Mouse (Mus musculus) lung, adult 10 weeks (tissue): ENCODE data around the gene Zfp955a. TPM values are rescaled to one million over a fixed set of nuclear protein-coding genes. Genes with fewer than 3 reads are reported as not detected.

ENCODE experiments used
- polyA plus RNA-seq: library from polyadenylated mRNA; stranded (reverse); fragments of 350-450 nt; fragmentation: Illumina TruSeq; extraction: RNeasy Lipid Tissue Mini Kit (QIAGEN cat#74804); gene quantifications from one replicate; pipeline ENCODE4 v1.2.3, GENCODE M21; 2014; ENCODE audit warnings: low read depth, low replicate concordance; ENCODE audit not compliant: insufficient read depth

Zfp955a gene
- polyA plus RNA-seq: 4.4 TPM

GRCm38 (mm10) chr17:33254530-33255318, at the start of gene Zfp955a:
Gene Zfp955a, minus strand, starts transcription at chr17:33255145.

DNA sequence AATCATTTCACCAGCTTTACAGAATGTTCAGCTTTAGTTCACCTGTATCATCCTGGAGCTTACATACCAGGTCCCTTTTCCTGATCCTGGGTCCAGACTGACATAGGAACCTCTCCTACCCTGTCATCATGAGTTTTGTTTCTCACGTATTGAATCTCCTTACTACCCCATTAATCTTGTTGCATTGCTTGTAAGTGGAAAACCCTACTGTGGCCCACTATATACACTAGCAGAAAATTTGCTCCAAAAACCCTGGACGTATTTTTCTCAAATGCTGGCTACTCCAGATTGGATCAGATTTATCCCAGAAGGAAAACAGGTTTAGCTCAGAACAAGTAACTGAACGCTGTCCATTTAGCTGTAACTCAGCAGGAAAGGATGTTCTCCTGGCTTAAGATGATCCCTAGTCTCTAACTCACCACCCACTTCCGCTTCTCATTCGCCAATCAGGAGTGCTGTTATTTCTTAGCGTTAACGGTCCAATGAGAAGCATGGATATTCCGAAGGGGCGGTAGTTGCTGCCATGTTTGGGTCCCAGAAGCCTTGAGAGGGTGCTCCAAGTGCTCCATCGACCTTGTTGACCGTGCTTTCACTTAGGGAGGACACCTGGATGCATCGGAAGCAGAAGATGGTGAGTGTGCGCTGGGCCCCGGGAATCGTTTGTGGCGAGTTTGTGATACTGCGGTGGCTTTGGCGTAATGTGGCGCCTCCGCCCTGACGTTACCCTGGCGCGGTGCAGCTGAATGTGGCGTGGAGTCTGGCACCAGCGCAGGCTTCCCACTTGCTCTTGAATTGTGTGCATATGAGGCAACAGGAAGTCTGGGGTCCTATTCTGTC, 34.3 kb upstream of the Zfp955a start, which contains the start of gene Zfp955b:
Gene Zfp955b, plus strand, starts transcription at position 506 of the 837 bp plus-strand sequence.

DNA sequence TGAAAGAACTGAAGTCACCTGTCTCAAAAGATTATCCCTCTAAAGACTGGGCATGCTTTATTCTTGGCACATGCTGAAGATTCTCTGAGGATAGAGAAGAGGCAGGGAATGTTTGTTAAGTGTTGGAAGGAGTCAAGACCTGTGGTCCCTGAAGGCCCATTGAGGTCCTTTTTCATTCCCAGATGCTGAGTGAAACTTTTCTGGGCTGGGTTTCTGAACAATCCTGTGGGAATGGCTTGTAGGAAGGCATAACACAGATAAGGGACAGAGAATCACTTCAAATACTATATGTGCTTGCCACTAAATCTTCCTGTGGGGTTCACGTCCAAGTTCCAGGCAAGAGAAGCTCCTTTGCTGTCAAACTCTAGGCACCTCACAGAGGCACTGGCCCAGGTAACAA, 9.4 kb upstream of the Zfp955a start, which contains the start of gene Olfr63:
Gene Olfr63, plus strand, starts transcription at position 301 of the 400 bp plus-strand sequence.

GRCm38 (mm10) chr17:33221590-33221989, 33.4 kb downstream of the Zfp955a start, which contains the start of gene Olfr1564:
Gene Olfr1564, minus strand, starts transcription at chr17:33221690.

GRCm38 (mm10) chr17:33191002-33191401, 63.9 kb downstream of the Zfp955a start, which contains the start of gene Olfr239:
Gene Olfr239, plus strand, starts transcription at chr17:33191302.

Other genes starting within 250 kb of the Zfp955a start
- 4.0 TPM for gene Zfp763, start 221.7 kb downstream of the Zfp955a start, polyA plus RNA-seq
- not detected for gene 4921501E09Rik, start 187.1 kb downstream of the Zfp955a start, polyA plus RNA-seq
- 3.2 TPM for gene Zfp563, start 165.8 kb downstream of the Zfp955a start, polyA plus RNA-seq
- not detected for gene Morc2b, start 115.5 kb downstream of the Zfp955a start, polyA plus RNA-seq
- not detected for gene Olfr55, start 86.7 kb downstream of the Zfp955a start, polyA plus RNA-seq
- not detected for gene Olfr239, start 63.8 kb downstream of the Zfp955a start, polyA plus RNA-seq
- 0.08 TPM for gene Olfr1564, start 33.5 kb downstream of the Zfp955a start, polyA plus RNA-seq
- gene Olfr63, start 9.5 kb upstream of the Zfp955a start, polyA plus RNA-seq: not detected
- 2.7 TPM for gene Zfp955b, start 34.4 kb upstream of the Zfp955a start, polyA plus RNA-seq
- gene Zfp81, start 103.7 kb upstream of the Zfp955a start, polyA plus RNA-seq: 2.8 TPM
- 4.5 TPM for gene Zfp101, start 139.5 kb upstream of the Zfp955a start, polyA plus RNA-seq
- gene Actl9, start 177.8 kb upstream of the Zfp955a start, polyA plus RNA-seq: not detected